Mouse (Mus musculus) brain, embryonic 14.5 days (tissue): Measurements from ENCODE around the gene Uaca.

Experiments
- CTCF ChIP-seq: fragments of 200-500 bp; IDR thresholded peaks from 2 replicates; pipeline ENCODE4 v1.5.1; 2012; ENCODE audit warnings: inconsistent platforms, mild to moderate bottlenecking, moderate library complexity, borderline replicate concordance; ENCODE audit not compliant: insufficient read depth, insufficient read length; ENCODE audit errors: extremely low read depth
- POLR2A ChIP-seq: fragments of 200-500 bp; IDR thresholded peaks from 2 replicates; pipeline ENCODE4 v1.6.1; 2012; ENCODE audit warnings: mild to moderate bottlenecking, inconsistent platforms, borderline replicate concordance; ENCODE audit not compliant: poor library complexity, insufficient read depth, insufficient read length, severe bottlenecking; ENCODE audit errors: extremely low read depth

GRCm38 (mm10) chr9:60796076-60796475 is 1.7 kb downstream of the Uaca start:
- no peak for TF ChIP-seq CTCF
- TF ChIP-seq POLR2A, result no peak
